Mouse (Mus musculus) stomach, postnatal 0 days (tissue): ENCODE measurements around the gene Zfp286. TPM values are rescaled to one million over a fixed set of nuclear protein-coding genes. Genes with fewer than 3 reads are reported as not detected.

Experiments used
- ATAC-seq: fragments of 200-750 bp; cut with Nextera tagmentation; 2 replicates; pipeline ENCODE4 v1.8.0; 2017; ENCODE audit not compliant: low FRiP score, low TSS enrichment
- DNase-seq: peaks from one replicate; pipeline ENCODE4 v3.0.0-alpha.2; 2016; ENCODE audit warnings: low spot score
- H3K27ac ChIP-seq: fragments of 300-500 bp; sonication (generic); replicated peaks from 2 replicates; pipeline ENCODE4 v1.5.1; 2014; ENCODE audit warnings: mild to moderate bottlenecking, control low read depth
- H3K27me3 ChIP-seq: fragments of 300-500 bp; sonication (generic); 2 replicates; pipeline ENCODE4 v1.6.1; 2014; ENCODE audit warnings: low read length; ENCODE audit not compliant: control insufficient read depth, insufficient read depth
- H3K36me3 ChIP-seq: fragments of 300-500 bp; sonication (generic); 2 replicates; pipeline ENCODE4 v1.6.1; 2014; ENCODE audit warnings: low read length, mixed read lengths; ENCODE audit not compliant: control insufficient read depth, insufficient read depth
- H3K4me1 ChIP-seq: fragments of 300-500 bp; sonication (generic); replicated peaks from 2 replicates; pipeline ENCODE4 v1.6.1; 2014; ENCODE audit warnings: antibody characterized with exemption; ENCODE audit not compliant: control insufficient read depth, insufficient read depth
- H3K4me2 ChIP-seq: fragments of 300-500 bp; sonication (generic); replicated peaks from 2 replicates; pipeline ENCODE4 v1.6.1; 2014; ENCODE audit warnings: low read depth, mild to moderate bottlenecking, control low read depth, moderate library complexity
- H3K4me3 ChIP-seq: fragments of 300-500 bp; sonication (generic); 2 replicates; pipeline ENCODE4 v1.5.1; 2014; ENCODE audit warnings: low read depth, low read length, control low read depth
- H3K9ac ChIP-seq: fragments of 300-500 bp; sonication (generic); 2 replicates; pipeline ENCODE4 v1.6.1; 2014; ENCODE audit warnings: mild to moderate bottlenecking, low read length, control low read depth, mixed read lengths
- H3K9me3 ChIP-seq: fragments of 300-500 bp; sonication (generic); 2 replicates; pipeline ENCODE4 v1.6.1; 2016; ENCODE audit warnings: low read length; ENCODE audit not compliant: control insufficient read depth
- CTCF ChIP-seq: IDR thresholded peaks from 2 replicates; pipeline ENCODE4 v1.5.1; 2016; ENCODE audit warnings: antibody characterized with exemption, low read depth, mild to moderate bottlenecking, moderate library complexity
- EP300 ChIP-seq: optimal IDR thresholded peaks from 2 replicates; pipeline ENCODE3; 2016; ENCODE audit warnings: antibody characterized with exemption
- WGBS: fragments of 180-500 bp; shearing (Covaris S2); extraction: QIAGEN DNeasy Blood & Tissue Kit; methylation state at CpG from one replicate; pipeline ENCODE4 v1.1.7; 2014; 5-methylcytosine and 5-hydroxymethylcytosine counted together
- polyA plus RNA-seq: library from polyadenylated mRNA; unstranded; fragments of >200 nt; fragmentation: Nextera tagmentation; extraction: Ambion mirVana; gene quantifications from 2 replicates; pipeline ENCODE4 v1.2.1, GENCODE M21; 2015

The Zfp286 gene
- polyA plus RNA-seq = 4.6 and 5.5 TPM in 2 replicates

DNA sequence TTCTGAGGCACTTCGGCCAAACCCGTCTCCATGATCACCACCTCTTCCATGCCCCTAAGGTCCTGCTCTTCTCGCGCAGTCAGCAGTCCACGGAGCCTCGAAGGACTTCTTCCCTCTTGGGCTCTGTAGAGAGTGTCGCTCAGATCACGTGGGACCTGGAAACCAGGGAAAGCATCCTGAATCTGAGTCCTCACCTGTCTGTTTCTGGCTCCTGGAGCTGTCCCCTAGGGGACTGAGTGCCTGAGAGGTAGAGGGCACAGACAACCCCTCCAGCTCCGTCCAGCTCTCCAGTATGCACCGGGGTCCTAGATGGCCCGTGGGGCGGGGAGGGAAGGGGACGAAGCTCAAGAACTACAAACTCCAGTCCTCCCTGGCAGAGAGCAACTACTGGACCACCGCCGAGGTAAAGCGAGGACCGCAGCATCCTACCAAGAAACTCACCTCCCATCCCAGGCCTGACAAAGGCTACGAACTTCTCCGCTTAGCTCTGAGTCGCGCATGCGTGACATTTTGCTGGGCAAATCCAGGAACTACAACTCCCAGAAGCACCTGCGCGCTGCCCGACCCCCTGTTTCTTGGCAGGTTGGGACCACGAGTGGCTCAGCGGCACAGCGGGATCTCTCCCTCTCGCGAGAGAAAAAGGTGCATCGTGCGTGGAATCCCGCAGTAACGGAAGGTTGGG lies at the start of gene Zfp286:
TSS of gene Zfp286 (minus strand) at position 528 of the 682 bp plus-strand sequence.
- Histone ChIP-seq H3K4me1 (peaks cover 5% of the 10 kb centered on the region; the same call in 1 of the 2 replicates), H3K4me3 (peak within 1 kb of the TSS; percentile 44), H3K36me3 (no peaks in the 10 kb centered on the region), H3K9ac (peak within 1 kb of the TSS; percentile 68), H3K27ac (no peak within 1 kb of the TSS), H3K4me2 (peak within 1 kb of the TSS; percentile 80), H3K27me3 (no peaks in the 10 kb centered on the region), H3K9me3 (no peaks in the 10 kb centered on the region)
- TF ChIP-seq CTCF (no peak), EP300 (no peak)
- WGBS = 4% methylated on average over 29 of the region's 34 CpGs
- peak; percentile 79 for DNase-seq
- ATAC-seq = peak; percentile 89

DNA sequence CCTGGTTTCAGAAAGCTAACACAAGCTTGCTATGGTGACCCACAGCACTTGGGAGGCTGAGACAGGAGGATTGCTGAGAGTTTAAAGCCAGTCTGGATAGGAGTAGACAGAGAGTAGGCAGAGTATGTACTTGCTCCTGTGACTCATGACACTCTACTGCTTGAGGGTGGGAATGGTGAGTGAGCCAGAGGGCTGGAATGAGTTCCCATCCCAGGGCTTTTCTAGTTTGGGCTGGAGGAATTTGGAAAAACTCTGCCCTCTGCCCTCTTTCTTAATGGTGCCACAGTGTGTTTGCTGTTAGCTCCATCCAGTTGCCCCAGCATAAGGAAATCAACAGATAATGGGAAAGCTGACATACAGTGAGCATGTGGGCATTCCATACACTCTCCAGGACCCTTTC lies 42.6 kb upstream of the Zfp286 start:
- no peak overlapping the region for H3K4me2 ChIP-seq
- H3K27me3 ChIP-seq = no peaks in the 10 kb centered on the region
- no peak for TF ChIP-seq EP300
- H3K36me3 ChIP-seq = peaks cover 20% of the 10 kb centered on the region
- H3K27ac ChIP-seq = no peak overlapping the region
- no peak overlapping the region for H3K4me3 ChIP-seq
- no peak for DNase-seq
- H3K4me1 ChIP-seq = no peaks in the 10 kb centered on the region
- no peaks in the 10 kb centered on the region for H3K9me3 ChIP-seq
- ATAC-seq = no peak
- H3K9ac ChIP-seq = no peak overlapping the region

DNA sequence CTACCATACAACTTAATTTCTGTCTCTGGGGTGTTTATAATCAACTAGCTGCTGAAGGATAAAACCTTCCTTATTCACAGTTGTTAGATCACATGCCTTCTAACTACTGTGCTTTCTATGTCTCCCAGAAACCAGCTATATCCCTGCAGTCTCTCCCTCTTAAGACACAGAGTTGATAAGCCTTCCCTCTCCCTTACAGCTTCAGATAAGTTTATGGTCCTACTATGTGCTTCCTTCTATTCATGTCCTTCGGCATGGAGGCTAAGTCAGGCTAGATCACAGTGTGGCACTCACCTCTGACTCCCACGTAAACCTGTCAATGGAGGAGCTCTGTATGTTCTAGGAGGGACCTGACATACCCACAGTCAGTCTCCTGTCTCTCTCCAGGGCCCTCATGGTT lies 41.1 kb upstream of the Zfp286 start:
- peaks cover 18% of the 10 kb centered on the region for H3K36me3 ChIP-seq
- 92% methylated on average over 2 of the region's 2 CpGs for WGBS
- no peak overlapping the region for H3K4me2 ChIP-seq
- no peak overlapping the region for H3K27ac ChIP-seq
- TF ChIP-seq CTCF (no peak), EP300 (no peak)
- H3K9ac ChIP-seq = no peak overlapping the region
- H3K27me3 ChIP-seq = no peaks in the 10 kb centered on the region
- no peak overlapping the region for H3K4me3 ChIP-seq
- DNase-seq (no peak), ATAC-seq (no peak)
- H3K4me1 ChIP-seq = peaks cover 3% of the 10 kb centered on the region
- H3K9me3 ChIP-seq = no peaks in the 10 kb centered on the region

DNA sequence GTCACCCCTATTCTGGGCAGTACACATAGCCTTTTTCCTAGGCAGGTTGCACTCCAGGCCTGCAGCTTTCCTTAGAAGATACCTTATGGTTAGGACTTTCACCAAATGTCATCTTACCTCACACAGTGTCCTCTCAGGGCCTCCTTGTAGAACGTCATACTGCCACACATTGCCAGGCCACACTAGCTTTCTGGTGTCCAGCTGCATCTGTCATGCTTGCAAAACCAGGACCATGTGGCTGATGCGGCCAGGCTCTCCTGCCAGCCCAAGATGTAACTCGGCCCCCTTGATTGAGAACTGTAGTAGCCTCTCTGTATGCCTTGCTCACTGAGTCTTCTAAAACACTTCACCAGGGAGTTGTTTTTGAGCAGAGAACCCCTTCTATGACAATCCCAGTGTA lies 38.6 kb upstream of the Zfp286 start:
- ATAC-seq (no peak), DNase-seq (no peak)
- TF ChIP-seq CTCF (no peak), EP300 (no peak)
- WGBS = 81% methylated on average over 3 of the region's 3 CpGs
- no peak overlapping the region for H3K4me2 ChIP-seq
- H3K9me3 ChIP-seq = no peaks in the 10 kb centered on the region
- H3K36me3 ChIP-seq = peaks cover 10% of the 10 kb centered on the region; the same call in 1 of the 2 replicates
- no peak overlapping the region for H3K4me3 ChIP-seq
- no peak overlapping the region; the same call in 1 of the 2 replicates for H3K27ac ChIP-seq
- H3K27me3 ChIP-seq = no peaks in the 10 kb centered on the region
- peaks cover 9% of the 10 kb centered on the region for H3K4me1 ChIP-seq
- H3K9ac ChIP-seq = no peak overlapping the region

DNA sequence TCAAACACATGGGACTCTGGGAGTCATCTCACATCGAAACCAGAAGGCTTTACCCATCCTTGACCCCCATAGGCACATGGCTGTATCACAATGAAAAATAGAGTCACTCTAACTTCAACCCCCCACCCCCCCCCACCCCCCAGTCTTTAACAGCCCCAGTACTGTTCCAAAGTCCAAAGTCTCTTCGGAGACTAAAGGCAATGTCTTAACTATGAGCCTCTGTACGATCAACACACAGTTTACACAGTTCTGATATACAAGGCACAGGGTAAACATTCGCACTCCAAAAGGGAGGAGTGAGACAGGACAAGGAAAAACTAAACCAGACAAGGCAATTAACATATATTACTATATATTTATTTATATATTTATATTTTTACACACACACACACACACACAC lies 37.9 kb upstream of the Zfp286 start:
- ATAC-seq (peak; percentile 78), DNase-seq (peak; percentile 38)
- no peak overlapping the region for H3K9ac ChIP-seq
- H3K4me3 ChIP-seq = no peak overlapping the region
- peaks cover 9% of the 10 kb centered on the region for H3K4me1 ChIP-seq
- no peak for TF ChIP-seq EP300
- TF ChIP-seq CTCF = no peak
- peak overlapping the region; percentile 90; the same call in 1 of the 2 replicates for H3K27ac ChIP-seq
- WGBS = 64% methylated on average over 4 of the region's 4 CpGs
- peaks cover 10% of the 10 kb centered on the region; the same call in 1 of the 2 replicates for H3K36me3 ChIP-seq
- no peak overlapping the region for H3K4me2 ChIP-seq
- no peaks in the 10 kb centered on the region for H3K9me3 ChIP-seq
- no peaks in the 10 kb centered on the region for H3K27me3 ChIP-seq

DNA sequence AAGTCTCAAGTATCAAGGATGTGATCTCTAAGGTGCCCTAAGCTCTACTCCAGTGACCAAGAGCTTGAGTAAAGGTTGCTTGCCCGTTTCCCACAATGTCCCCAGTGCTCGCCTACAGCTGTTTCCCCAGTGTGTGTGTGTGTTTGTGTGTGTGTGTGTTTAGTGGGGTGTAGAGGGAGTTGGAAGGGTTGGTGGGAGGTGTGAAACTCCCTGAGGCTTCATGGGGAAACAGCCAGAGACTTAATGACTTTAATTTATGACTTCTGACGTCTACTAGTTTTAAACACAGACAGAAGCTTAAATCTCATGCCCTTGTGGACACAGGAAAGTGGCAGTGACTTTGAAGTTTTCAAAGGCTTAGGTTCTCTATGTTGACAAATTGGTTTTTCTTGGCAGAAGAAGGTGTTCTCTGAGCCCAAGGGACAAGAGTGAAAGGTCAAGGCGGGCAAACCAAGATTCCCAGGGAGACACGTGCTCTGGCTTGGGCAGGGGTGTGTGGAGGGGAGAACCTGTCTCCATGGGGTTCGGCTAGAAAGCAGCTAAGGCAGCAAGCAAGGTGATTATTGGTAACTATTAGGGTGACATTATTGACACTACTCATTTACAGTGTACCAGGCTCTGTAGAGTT lies 37.0 kb upstream of the Zfp286 start:
- Histone ChIP-seq H3K36me3 (peaks cover 4% of the 10 kb centered on the region; the same call in 1 of the 2 replicates), H3K9me3 (no peaks in the 10 kb centered on the region), H3K27ac (peak overlapping the region; percentile 90), H3K4me3 (no peak overlapping the region), H3K4me1 (peaks cover 9% of the 10 kb centered on the region), H3K27me3 (no peaks in the 10 kb centered on the region), H3K9ac (no peak overlapping the region), H3K4me2 (no peak overlapping the region; the same call in 1 of the 2 replicates)
- peak; percentile 66 for DNase-seq
- 44% methylated on average over 6 of the region's 6 CpGs for WGBS
- ATAC-seq = peak; percentile 52; the same call in 1 of the 2 replicates
- TF ChIP-seq EP300 (no peak), CTCF (no peak)
